Mouse (Mus musculus) forebrain, embryonic 13.5 days (tissue): Measurements from ENCODE around the gene Fnip2. TPM values are rescaled to one million over a fixed set of nuclear protein-coding genes. Genes with fewer than 3 reads are reported as not detected.

Experiments used
- ATAC-seq: fragments of 200-750 bp; cut with Nextera tagmentation; 2 replicates; pipeline ENCODE4 v1.8.0; 2017
- H3K27ac ChIP-seq: fragments of 300-500 bp; sonication (generic); 2 replicates; pipeline ENCODE4 v1.5.1; 2015; ENCODE audit warnings: inconsistent platforms, mild to moderate bottlenecking, moderate library complexity
- H3K27me3 ChIP-seq: fragments of 300-500 bp; sonication (generic); 2 replicates; pipeline ENCODE4 v1.6.1; 2015; ENCODE audit warnings: mild to moderate bottlenecking, inconsistent platforms
- H3K36me3 ChIP-seq: fragments of 300-500 bp; sonication (generic); 2 replicates; pipeline ENCODE4 v1.6.1; 2015; ENCODE audit warnings: mild to moderate bottlenecking, inconsistent platforms; ENCODE audit not compliant: poor library complexity, severe bottlenecking
- H3K4me1 ChIP-seq: fragments of 300-500 bp; sonication (generic); 2 replicates; pipeline ENCODE4 v1.6.1; 2015; ENCODE audit warnings: inconsistent platforms
- H3K4me2 ChIP-seq: fragments of 300-500 bp; sonication (generic); 2 replicates; pipeline ENCODE4 v1.6.1; 2015; ENCODE audit warnings: inconsistent platforms, mild to moderate bottlenecking, moderate library complexity
- H3K4me3 ChIP-seq: fragments of 300-500 bp; sonication (generic); 2 replicates; pipeline ENCODE4 v1.5.1; 2015; ENCODE audit warnings: mild to moderate bottlenecking, inconsistent platforms
- H3K9ac ChIP-seq: fragments of 300-500 bp; sonication (generic); 2 replicates; pipeline ENCODE4 v1.6.1; 2015; ENCODE audit warnings: mild to moderate bottlenecking, inconsistent platforms
- H3K9me3 ChIP-seq: fragments of 300-500 bp; sonication (generic); replicated peaks from 2 replicates; pipeline ENCODE4 v1.6.1; 2016; ENCODE audit warnings: inconsistent platforms
- WGBS: fragments of 180-500 bp; shearing (Covaris S2); methylation state at CpG from one replicate; pipeline ENCODE4 v1.1.7; 2015; 5-methylcytosine and 5-hydroxymethylcytosine counted together
- polyA plus RNA-seq: library from polyadenylated mRNA; unstranded; fragments of >200 nt; fragmentation: Nextera tagmentation; extraction: Ambion mirVana; gene quantifications from 2 replicates; pipeline ENCODE4 v1.2.1, GENCODE M21; 2015

The Fnip2 gene
- polyA plus RNA-seq: 3.4 and 4.4 TPM in 2 replicates

DNA sequence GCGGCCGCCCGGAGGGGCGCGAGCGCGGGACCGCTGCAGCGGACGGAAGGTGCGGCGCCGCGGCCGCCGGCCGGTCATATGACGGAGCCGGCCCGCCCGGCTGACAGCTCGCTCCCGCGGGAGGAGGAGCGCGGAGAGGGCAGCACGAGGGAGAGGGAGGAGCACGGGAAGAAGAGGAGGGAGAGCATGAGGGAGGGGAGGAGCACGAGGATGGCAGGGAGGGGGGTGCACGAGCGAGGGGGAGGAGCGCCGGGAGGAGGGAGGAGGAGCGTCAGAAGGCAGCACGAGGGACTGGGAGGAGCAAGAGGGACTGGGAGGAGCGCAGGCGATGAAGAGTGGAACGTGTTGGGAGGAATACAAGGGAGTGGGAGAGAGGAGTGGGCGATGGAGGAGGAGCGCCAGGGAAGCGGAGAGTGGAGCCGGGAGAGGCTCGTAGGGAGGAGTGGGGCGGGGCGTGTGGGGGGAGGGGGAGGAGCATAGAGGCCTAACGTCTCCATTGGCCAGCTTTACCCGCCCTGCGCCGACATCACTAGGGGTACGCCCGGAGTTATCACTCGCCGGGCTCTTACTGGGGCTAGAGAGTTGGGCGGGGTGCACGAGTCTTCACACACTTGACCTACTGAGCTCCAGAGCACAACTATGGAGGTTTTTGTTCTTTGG is at the start of gene Fnip2:
Gene Fnip2, minus strand, starts transcription at position 94 of the 660 bp plus-strand sequence.
- Histone ChIP-seq H3K4me2 (peak within 1 kb of the TSS; percentile 93), H3K27me3 (no peaks in the 10 kb centered on the region), H3K9me3 (no peaks in the 10 kb centered on the region), H3K4me3 (peak within 1 kb of the TSS; percentile 84), H3K4me1 (peaks cover 21% of the 10 kb centered on the region), H3K27ac (peak within 1 kb of the TSS; percentile 69), H3K9ac (peak within 1 kb of the TSS; percentile 91), H3K36me3 (no peaks in the 10 kb centered on the region)
- WGBS: under 1% methylated on average over 51 of the region's 55 CpGs
- ATAC-seq: peak; percentile 97

- Histone ChIP-seq H3K9ac (no peak overlapping the region), H3K27me3 (no peaks in the 10 kb centered on the region), H3K4me1 (no peaks in the 10 kb centered on the region), H3K27ac (no peak overlapping the region), H3K4me2 (no peak overlapping the region), H3K4me3 (no peak overlapping the region), H3K9me3 (no peaks in the 10 kb centered on the region; the same call in 1 of the 2 replicates), H3K36me3 (peaks cover 66% of the 10 kb centered on the region)
- ATAC-seq: no peak
- 92% methylated on average over 2 of the region's 2 CpGs for WGBS
These were observed 42.3 kb upstream of the Fnip2 start for GRCm38 (mm10) chr3:79609886-79610285.

- no peak for ATAC-seq
- no peak overlapping the region for H3K4me3 ChIP-seq
- no peak overlapping the region for H3K27ac ChIP-seq
- no peaks in the 10 kb centered on the region for H3K9me3 ChIP-seq
- H3K4me2 ChIP-seq: no peak overlapping the region
- no peak overlapping the region for H3K9ac ChIP-seq
- H3K36me3 ChIP-seq: peaks cover 59% of the 10 kb centered on the region
- WGBS: 97% methylated on average over 7 of the region's 7 CpGs
- H3K4me1 ChIP-seq: peaks cover 17% of the 10 kb centered on the region
- no peaks in the 10 kb centered on the region for H3K27me3 ChIP-seq
These were observed 27.9 kb upstream of the Fnip2 start for GRCm38 (mm10) chr3:79595468-79595867.

- Histone ChIP-seq H3K9ac (peak overlapping the region; percentile 86), H3K4me3 (peak overlapping the region; percentile 86), H3K27me3 (0 out of 2 replicates have a peak, but pooled peaks cover 2% of the 10 kb centered on the region), H3K36me3 (peaks cover 30% of the 10 kb centered on the region), H3K9me3 (no peaks in the 10 kb centered on the region), H3K27ac (peak overlapping the region; percentile 78), H3K4me2 (peak overlapping the region; percentile 84), H3K4me1 (peaks cover 19% of the 10 kb centered on the region)
- 6% methylated on average over 15 of the region's 15 CpGs for WGBS
- ATAC-seq: peak; percentile 17; the same call in 1 of the 2 replicates
These were observed 24.3 kb upstream of the Fnip2 start for GRCm38 (mm10) chr3:79591793-79592471.

DNA sequence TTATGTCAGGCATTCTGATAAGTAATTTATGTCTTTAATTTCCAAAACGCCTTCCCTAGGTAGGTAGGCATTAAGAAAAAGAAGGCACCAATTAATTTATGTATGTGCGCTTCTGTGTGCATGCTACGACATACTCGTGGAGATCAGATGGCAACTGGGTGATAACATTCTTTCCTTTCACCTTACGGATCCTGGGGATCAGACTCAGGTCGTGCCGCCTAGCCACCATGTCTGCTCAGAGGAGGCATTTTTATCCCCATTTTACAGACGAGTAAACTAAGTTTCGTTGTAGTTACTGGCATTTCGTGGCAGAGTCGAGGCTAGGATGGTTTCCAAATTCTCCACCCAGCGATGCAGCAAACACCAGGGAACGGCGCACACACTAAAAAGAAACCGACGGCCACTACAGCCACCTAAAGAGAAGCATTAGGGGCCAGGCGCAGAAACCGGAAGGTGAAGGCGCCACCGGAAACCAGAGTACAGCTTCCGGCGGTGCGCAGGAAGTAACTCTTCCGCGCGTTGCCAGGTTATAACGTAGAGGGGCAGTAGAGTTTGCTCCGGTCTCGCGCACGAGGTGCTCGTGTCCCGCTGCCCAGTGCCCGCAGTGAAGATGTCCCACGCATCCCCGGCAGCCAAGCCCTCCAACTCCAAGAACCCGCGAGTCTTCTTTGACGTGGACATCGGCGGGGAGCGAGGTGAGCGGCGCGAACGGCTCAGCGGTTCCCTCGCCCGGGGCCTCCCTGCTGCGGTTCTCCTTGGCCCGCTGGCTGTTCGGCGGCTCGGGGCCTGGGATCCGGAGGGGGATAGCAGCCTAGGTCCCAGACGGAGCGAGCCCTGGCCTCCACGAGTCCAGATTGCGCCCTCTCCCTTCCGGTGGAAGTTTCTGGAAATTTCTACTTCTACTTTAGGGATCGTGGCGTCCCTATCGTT is 23.5 kb upstream of the Fnip2 start, which contains the start of gene Ppid:
Gene Ppid, plus strand, starts transcription at position 480 of the 930 bp plus-strand sequence.
- ATAC-seq: peak; percentile 90
- Histone ChIP-seq H3K27ac (peak within 1 kb of the TSS; percentile 78), H3K4me1 (peaks cover 20% of the 10 kb centered on the region), H3K4me3 (peak within 1 kb of the TSS; percentile 86), H3K27me3 (0 out of 2 replicates have a peak, but pooled peaks cover 2% of the 10 kb centered on the region), H3K9ac (peak within 1 kb of the TSS; percentile 86), H3K4me2 (peak within 1 kb of the TSS; percentile 84), H3K9me3 (no peaks in the 10 kb centered on the region), H3K36me3 (peaks cover 23% of the 10 kb centered on the region)
- WGBS: 5% methylated on average over 54 of the region's 63 CpGs

DNA sequence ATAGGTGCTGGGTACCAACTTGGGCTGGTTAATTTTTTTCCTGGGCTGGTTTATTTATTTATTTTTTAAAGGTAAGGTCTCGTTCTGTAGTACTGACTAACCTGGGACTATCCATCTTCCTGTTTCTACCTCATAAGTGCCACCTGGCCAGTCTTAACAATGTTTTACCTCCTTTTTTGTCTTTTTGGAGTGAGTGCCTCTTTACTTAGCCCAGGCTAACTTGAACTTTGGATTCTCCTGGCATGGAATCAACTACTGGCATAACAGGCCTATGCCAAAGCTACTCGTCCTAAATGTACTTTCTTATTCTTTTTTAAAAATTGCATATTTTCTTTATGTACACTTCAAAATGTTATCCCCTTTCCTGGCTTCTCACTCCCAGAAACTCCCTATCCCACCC is 22.1 kb upstream of the Fnip2 start:
- Histone ChIP-seq H3K27me3 (0 out of 2 replicates have a peak, but pooled peaks cover 2% of the 10 kb centered on the region), H3K4me2 (no peak overlapping the region), H3K36me3 (peaks cover 10% of the 10 kb centered on the region), H3K4me1 (peaks cover 20% of the 10 kb centered on the region), H3K9ac (no peak overlapping the region), H3K9me3 (no peaks in the 10 kb centered on the region), H3K27ac (no peak overlapping the region), H3K4me3 (no peak overlapping the region)
- no peak for ATAC-seq
- 88% methylated on average over 2 of the region's 2 CpGs for WGBS

DNA sequence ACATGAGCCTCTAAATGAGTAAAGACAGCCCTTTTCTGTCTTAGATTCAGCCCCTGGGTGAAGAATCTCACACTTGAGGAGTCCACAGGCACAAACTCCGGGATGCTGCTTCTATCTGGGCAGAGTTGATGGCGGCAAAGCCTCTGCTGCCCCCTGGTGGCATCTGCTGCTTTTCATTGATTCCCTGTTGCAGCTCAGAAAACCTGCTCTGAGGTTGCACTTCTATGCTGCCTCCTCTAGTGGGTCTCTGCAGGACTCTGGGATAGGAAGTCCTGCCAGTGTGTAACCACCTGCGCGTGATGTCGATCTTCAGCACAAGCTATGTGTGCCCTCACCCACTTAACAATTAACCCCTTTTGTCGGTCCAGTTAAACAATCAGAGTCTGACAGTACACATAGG is 19.2 kb upstream of the Fnip2 start:
- Histone ChIP-seq H3K27me3 (0 out of 2 replicates have a peak, but pooled peaks cover 2% of the 10 kb centered on the region), H3K27ac (no peak overlapping the region), H3K4me1 (peaks cover 5% of the 10 kb centered on the region), H3K36me3 (no peaks in the 10 kb centered on the region), H3K9ac (no peak overlapping the region), H3K9me3 (no peaks in the 10 kb centered on the region), H3K4me3 (no peak overlapping the region), H3K4me2 (peak overlapping the region; percentile 17; the same call in 1 of the 2 replicates)
- ATAC-seq: peak; percentile 82
- WGBS: 2% methylated on average over 6 of the region's 6 CpGs

DNA sequence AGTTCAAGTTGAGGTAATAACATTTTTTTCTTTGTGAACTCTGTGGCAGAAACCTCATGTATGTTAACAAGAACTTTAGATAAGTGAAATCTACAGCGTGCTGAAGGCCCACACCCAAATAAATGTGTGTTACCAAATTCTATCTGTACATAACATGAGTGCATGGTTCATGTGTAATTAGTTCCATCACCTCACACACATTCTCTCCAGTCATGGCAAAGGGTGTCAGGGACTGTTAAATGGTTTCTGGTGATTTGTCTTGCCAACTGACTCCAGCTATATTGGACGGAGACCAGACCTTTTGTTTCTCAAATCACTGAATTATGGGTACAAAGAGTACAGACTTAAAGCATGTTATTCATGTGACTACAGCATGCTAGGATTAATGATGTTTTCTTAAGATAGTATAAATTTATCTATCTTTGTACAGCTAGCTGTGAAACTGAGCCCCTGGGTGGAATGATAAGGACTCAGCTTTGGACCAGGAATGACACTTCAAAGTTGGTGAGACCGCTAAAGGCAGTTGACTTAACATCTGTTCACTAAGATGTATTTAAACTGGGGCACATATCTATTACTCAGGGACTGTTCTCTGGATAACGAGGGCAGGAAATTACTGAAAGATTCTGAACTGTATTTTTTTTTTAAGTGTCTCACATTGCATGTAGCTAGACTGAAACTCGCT is 12.4 kb upstream of the Fnip2 start:
- 86% methylated on average over 5 of the region's 5 CpGs for WGBS
- no peaks in the 10 kb centered on the region for H3K36me3 ChIP-seq

GRCm38 (mm10) chr3:79578164-79578563 is 10.6 kb upstream of the Fnip2 start:
- Histone ChIP-seq H3K9me3 (no peaks in the 10 kb centered on the region), H3K27me3 (no peaks in the 10 kb centered on the region), H3K27ac (no peak overlapping the region), H3K4me3 (no peak overlapping the region), H3K9ac (no peak overlapping the region), H3K4me2 (no peak overlapping the region), H3K36me3 (no peaks in the 10 kb centered on the region), H3K4me1 (peaks cover 16% of the 10 kb centered on the region)
- no peak for ATAC-seq
- WGBS: 83% methylated on average over 6 of the region's 6 CpGs

More for the DNA sequence above, 12.4 kb upstream of the Fnip2 start:
- Histone ChIP-seq H3K27ac (no peak overlapping the region), H3K9me3 (no peaks in the 10 kb centered on the region), H3K4me3 (no peak overlapping the region), H3K27me3 (no peaks in the 10 kb centered on the region), H3K4me1 (peaks cover 16% of the 10 kb centered on the region), H3K4me2 (no peak overlapping the region), H3K9ac (no peak overlapping the region)
- ATAC-seq: no peak

- WGBS: 91% methylated on average over 6 of the region's 6 CpGs
- Histone ChIP-seq H3K27me3 (no peaks in the 10 kb centered on the region), H3K9ac (no peak overlapping the region), H3K27ac (no peak overlapping the region), H3K36me3 (no peaks in the 10 kb centered on the region), H3K4me2 (no peak overlapping the region), H3K4me3 (no peak overlapping the region), H3K9me3 (no peaks in the 10 kb centered on the region), H3K4me1 (peaks cover 16% of the 10 kb centered on the region)
- no peak for ATAC-seq
These were observed 10.0 kb upstream of the Fnip2 start for GRCm38 (mm10) chr3:79577606-79578005.

DNA sequence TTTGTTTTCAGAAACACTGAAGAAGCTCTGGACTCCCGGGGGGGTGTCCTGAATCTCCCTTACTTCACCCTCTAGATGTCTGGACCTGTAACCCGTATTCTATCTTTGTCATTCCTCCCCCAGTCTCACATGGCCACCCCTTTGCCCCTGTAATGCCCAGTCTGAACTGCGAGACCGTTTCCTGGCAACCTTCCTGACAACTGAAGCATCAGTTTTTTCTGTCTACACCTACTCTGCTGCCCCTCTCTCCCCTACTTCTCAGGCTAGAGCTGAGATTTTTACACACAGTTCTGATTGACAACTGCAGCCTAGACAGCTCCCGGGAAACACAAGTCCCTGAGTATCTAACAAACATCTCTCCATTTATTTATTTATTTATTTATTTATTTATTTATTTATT is 9.3 kb upstream of the Fnip2 start:
- no peak for ATAC-seq
- no peak overlapping the region for H3K4me2 ChIP-seq
- 0 out of 2 replicates have a peak overlapping the region, but pooled peaks have one; percentile 10 for H3K9ac ChIP-seq
- no peaks in the 10 kb centered on the region for H3K9me3 ChIP-seq
- H3K36me3 ChIP-seq: no peaks in the 10 kb centered on the region
- peaks cover 16% of the 10 kb centered on the region for H3K4me1 ChIP-seq
- WGBS: 45% methylated on average over 5 of the region's 5 CpGs
- H3K4me3 ChIP-seq: no peak overlapping the region
- H3K27me3 ChIP-seq: no peaks in the 10 kb centered on the region
- no peak overlapping the region for H3K27ac ChIP-seq
